Mouse (Mus musculus): ENCODE measurements around the gene Nae1. TPM values are rescaled to one million over a fixed set of nuclear protein-coding genes. Genes with fewer than 3 reads are reported as not detected.

Gene Nae1
- 72.4 and 81.8 TPM in 2 replicates for polyA plus RNA-seq (2021; fragmentation: Nextera tagmentation)
- long read RNA-seq, experiment 1, transcript Nae1-201 (20 exons, 1,808 nt) = major isoform, 343 of 480 reads
- long read RNA-seq, experiment 1, transcript Nae1-211 (19 exons, 1,735 nt) = minor isoform, 46 of 480 reads
- long read RNA-seq, experiment 1, partial matches to known transcripts = 13 of 480 reads
- long read RNA-seq, experiment 1, other reads (novel, unspliced or antisense) = 78 of 480 reads
- long read RNA-seq, experiment 2, transcript Nae1-201 (20 exons, 1,808 nt) = major isoform, 75 of 103 reads
- long read RNA-seq, experiment 2, partial matches to known transcripts = 17 of 103 reads
- long read RNA-seq, experiment 2, other reads (novel, unspliced or antisense) = 7 of 103 reads

DNA sequence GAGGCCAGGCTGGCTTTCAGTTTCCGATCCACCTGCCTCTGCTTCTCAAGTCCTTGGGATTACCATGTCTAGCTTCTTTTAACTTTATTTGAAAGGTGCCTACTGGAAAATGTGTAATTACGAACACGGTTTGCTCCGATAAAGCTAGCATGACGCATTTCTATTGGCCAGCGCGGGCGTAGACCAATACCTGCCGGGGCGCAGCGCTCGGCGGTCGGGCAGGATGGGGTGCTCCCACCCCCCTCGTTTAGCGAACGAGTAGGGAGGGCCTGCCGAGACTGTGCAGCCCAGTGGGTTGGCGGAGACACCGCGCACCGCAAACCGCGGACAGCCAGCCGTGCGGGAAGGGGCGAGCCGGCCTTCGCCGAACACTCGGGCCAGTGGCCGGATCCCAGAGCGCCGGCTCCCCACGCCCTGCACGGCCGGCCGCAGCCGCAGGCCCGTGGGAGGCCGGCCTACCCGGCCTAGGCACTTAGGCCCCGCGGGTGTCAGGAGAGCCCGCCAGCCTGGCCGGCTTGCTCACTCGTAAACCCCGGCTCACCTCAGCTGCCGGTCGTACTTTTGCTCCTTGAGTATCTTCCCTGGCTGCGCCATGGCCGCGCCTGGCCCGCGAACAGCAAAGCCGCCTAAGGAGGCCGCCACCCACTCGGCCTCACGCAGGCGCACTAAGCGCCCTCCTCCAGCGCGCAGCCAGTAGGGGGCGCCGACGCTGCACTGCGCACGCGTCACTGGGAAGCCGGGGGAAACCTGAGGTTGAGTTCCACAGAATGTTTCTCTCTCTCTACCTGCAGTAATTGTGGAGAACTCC is at the start of gene Nae1, which contains the start of gene Car7:
Gene Nae1 (minus strand): TSS at position 667 of the 808 bp plus-strand sequence.
Gene Car7 (plus strand): TSS at position 719 of the 808 bp plus-strand sequence.

DNA sequence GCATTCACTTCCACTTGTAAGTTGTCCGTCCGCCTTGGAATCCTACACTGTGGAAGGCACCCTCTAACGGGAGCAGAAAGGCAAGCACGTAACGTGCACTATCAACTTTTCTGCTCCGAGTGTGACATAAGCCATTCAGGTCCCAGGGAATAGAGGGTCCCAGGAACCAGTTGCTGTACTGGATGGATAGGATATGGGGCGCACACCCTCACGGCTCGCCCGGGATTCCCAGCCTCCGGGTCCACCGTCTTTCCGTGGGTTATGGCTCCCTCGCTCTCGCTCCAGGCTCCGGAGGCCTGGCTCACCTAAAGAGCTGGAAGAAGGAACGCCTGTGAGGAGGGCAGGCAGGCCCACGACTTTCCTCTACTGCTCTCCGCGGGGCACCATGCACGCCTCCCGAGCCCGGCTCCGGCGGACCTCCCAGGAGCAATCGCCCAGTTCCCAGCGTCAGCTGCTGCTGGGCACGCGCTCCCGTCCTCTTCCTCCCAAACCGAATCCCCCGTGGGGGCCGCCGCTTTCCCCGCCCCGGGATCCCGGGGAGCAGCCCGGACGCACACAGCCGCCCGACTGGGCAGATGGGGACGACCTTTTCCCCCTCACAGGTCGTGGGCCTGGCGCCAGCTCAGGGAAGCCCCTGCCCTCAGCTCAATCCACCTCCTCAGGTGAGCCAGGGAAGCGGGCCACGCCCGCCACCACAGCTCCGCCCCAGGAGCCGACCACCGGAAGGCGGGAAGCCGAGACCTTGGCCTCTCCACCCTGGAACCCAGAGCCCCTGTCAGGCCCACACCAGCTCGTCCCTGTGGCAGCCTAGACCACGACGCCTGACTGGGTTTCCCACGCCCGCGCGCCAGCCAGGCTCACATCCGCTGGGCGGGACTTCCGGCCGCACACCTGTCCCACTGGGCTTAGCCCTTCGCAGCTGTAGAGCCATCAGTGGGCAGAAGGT is 25.1 kb downstream of the Nae1 start, which contains the start of gene Terb1:
Gene Terb1 (minus strand): TSS at position 850 of the 946 bp plus-strand sequence.

Other genes starting within 250 kb of the Nae1 start
- not detected in 2 replicates for gene Cmtm2a, start 241.5 kb downstream of the Nae1 start, polyA plus RNA-seq (2021; fragmentation: Nextera tagmentation)
- gene Gm45711, start 224.6 kb downstream of the Nae1 start, polyA plus RNA-seq (2021; fragmentation: Nextera tagmentation) = not detected in 2 replicates
- not detected in 2 replicates for gene Cmtm1, start 224.5 kb downstream of the Nae1 start, polyA plus RNA-seq (2021; fragmentation: Nextera tagmentation)
- gene Gm11020, start 213.1 kb downstream of the Nae1 start, polyA plus RNA-seq (2021; fragmentation: Nextera tagmentation) = not detected in 2 replicates
- gene Cmtm2b, start 212.4 kb downstream of the Nae1 start, polyA plus RNA-seq (2021; fragmentation: Nextera tagmentation) = not detected in 2 replicates
- gene Cmtm3, start 195.2 kb downstream of the Nae1 start, polyA plus RNA-seq (2021; fragmentation: Nextera tagmentation) = 8.1 and 14.0 TPM in 2 replicates
- gene Cmtm4, start 138.8 kb downstream of the Nae1 start, polyA plus RNA-seq (2021; fragmentation: Nextera tagmentation) = 8.0 and 9.4 TPM in 2 replicates
- 33.3 and 33.6 TPM in 2 replicates for gene Dync1li2, start 91.6 kb downstream of the Nae1 start, polyA plus RNA-seq (2021; fragmentation: Nextera tagmentation)
- gene Terb1, start 24.7 kb downstream of the Nae1 start, polyA plus RNA-seq (2021; fragmentation: Nextera tagmentation) = 0.48 and 0.63 TPM in 2 replicates
- gene Car7, start 52 bp upstream of the Nae1 start, polyA plus RNA-seq (2021; fragmentation: Nextera tagmentation) = 24.9 and 25.1 TPM in 2 replicates
- 8.7 and 9.8 TPM in 2 replicates for gene Pdp2, start 56.8 kb upstream of the Nae1 start, polyA plus RNA-seq (2021; fragmentation: Nextera tagmentation)
- not detected in 2 replicates for gene Cdh16, start 89.8 kb upstream of the Nae1 start, polyA plus RNA-seq (2021; fragmentation: Nextera tagmentation)
- 1.1 and 1.7 TPM in 2 replicates for gene Rrad, start 96.7 kb upstream of the Nae1 start, polyA plus RNA-seq (2021; fragmentation: Nextera tagmentation)
- gene Ciao2b, start 107.3 kb upstream of the Nae1 start, polyA plus RNA-seq (2021; fragmentation: Nextera tagmentation) = 108 and 110 TPM in 2 replicates
- not detected in 2 replicates for gene Ces2a, start 199.4 kb upstream of the Nae1 start, polyA plus RNA-seq (2021; fragmentation: Nextera tagmentation)

Data from left cerebral cortex, adult 6 months (tissue).